Mouse (Mus musculus) urinary bladder, postnatal 14 days (tissue): ENCODE measurements around the gene Numbl.

Experiments used
- DNase-seq: peaks from one replicate; pipeline ENCODE4 v3.0.0; 2021; ENCODE audit warnings: low spot score

Numbl gene

GRCm38 (mm10) chr7:27296518-27296917, 38.3 kb downstream of the Numbl start:
- DNase-seq: no peak

GRCm38 (mm10) chr7:27298033-27298610, 39.9 kb downstream of the Numbl start:
- DNase-seq: no peak

- no peak for DNase-seq
Observed at GRCm38 (mm10) chr7:27298816-27299215, 40.6 kb downstream of the Numbl start.

- no peak for DNase-seq
Observed at GRCm38 (mm10) chr7:27300351-27300750, 42.1 kb downstream of the Numbl start.

GRCm38 (mm10) chr7:27300801-27301200, 42.6 kb downstream of the Numbl start:
- DNase-seq: no peak

GRCm38 (mm10) chr7:27302172-27302571, 43.9 kb downstream of the Numbl start:
- DNase-seq: peak; percentile 79

GRCm38 (mm10) chr7:27305091-27305730, 47.0 kb downstream of the Numbl start:
- DNase-seq: no peak

GRCm38 (mm10) chr7:27306161-27307160, 48.2 kb downstream of the Numbl start:
- DNase-seq: peak; percentile 62

GRCm38 (mm10) chr7:27307551-27307950, 49.3 kb downstream of the Numbl start:
- no peak for DNase-seq

GRCm38 (mm10) chr7:27308821-27309549, 50.8 kb downstream of the Numbl start:
- DNase-seq: peak; percentile 66

- no peak for DNase-seq
Observed at GRCm38 (mm10) chr7:27309832-27310231, 51.6 kb downstream of the Numbl start.

- peak; percentile 74 for DNase-seq
Observed at GRCm38 (mm10) chr7:27310306-27310705, 52.1 kb downstream of the Numbl start.

GRCm38 (mm10) chr7:27310996-27311535, 52.8 kb downstream of the Numbl start:
- DNase-seq: no peak

- DNase-seq: no peak
Observed at GRCm38 (mm10) chr7:27311651-27312284, 53.5 kb downstream of the Numbl start.

- DNase-seq: no peak
Observed at GRCm38 (mm10) chr7:27314393-27314792, 56.2 kb downstream of the Numbl start.

GRCm38 (mm10) chr7:27315958-27316357, 57.7 kb downstream of the Numbl start:
- DNase-seq: no peak

- no peak for DNase-seq
Observed at GRCm38 (mm10) chr7:27319411-27319810, 61.2 kb downstream of the Numbl start.

- no peak for DNase-seq
Observed at GRCm38 (mm10) chr7:27322291-27322690, 64.1 kb downstream of the Numbl start.

GRCm38 (mm10) chr7:27323001-27323400, 64.8 kb downstream of the Numbl start:
- DNase-seq: no peak

- DNase-seq: no peak
Observed at GRCm38 (mm10) chr7:27324161-27324560, 65.9 kb downstream of the Numbl start.

- DNase-seq: no peak
Observed at GRCm38 (mm10) chr7:27324928-27325327, 66.7 kb downstream of the Numbl start.
